Mouse (Mus musculus) retina, postnatal 1 day (tissue): ENCODE measurements around the gene R3hdm2.
A peak's percentile ranks its signal among the peaks of the same experiment; 100 is the strongest.

Experiments
- DNase-seq: peaks from one replicate; pipeline ENCODE4 v3.0.0-alpha.2; 2012

R3hdm2 gene

DNA sequence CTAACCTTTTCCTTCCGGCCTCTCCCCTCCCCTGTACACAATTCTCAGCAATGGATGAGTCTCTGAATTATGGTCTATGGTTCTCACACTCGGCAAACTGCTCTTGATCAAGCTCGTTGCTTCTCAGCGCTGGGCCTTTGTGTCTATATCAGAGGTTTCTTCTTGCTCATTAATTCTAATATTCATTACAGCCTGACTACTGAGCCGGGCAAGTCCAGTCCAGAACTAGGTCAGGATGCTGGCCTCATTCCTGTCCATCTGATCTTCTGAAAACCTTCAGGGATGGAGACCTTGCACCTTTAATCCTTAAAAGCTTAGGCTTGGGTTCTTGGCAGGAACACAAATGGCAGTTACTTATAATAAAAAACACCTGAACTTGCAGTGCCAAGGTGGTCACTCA is 119.4 kb downstream of the R3hdm2 start:
- peak; percentile 75 for DNase-seq

DNA sequence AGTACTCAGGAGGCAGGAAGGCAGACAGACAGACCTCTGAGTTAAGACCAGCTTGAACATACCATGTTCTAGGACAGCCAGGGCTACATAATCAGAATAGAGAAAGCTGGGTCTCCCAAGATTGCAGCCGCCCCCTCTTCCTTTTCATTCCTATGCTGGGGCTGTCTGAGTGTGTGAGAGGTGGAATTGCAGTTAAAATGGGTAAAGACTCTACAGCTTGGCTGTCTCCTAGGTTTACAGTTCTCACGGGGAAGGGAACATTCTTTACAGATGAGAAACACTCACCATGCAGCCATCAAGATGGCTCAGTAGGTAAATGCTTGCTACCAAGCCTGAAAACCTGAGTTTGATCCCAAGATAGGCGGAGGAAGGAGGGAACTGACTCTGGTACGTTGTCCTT is 119.9 kb downstream of the R3hdm2 start:
- no peak for DNase-seq

DNA sequence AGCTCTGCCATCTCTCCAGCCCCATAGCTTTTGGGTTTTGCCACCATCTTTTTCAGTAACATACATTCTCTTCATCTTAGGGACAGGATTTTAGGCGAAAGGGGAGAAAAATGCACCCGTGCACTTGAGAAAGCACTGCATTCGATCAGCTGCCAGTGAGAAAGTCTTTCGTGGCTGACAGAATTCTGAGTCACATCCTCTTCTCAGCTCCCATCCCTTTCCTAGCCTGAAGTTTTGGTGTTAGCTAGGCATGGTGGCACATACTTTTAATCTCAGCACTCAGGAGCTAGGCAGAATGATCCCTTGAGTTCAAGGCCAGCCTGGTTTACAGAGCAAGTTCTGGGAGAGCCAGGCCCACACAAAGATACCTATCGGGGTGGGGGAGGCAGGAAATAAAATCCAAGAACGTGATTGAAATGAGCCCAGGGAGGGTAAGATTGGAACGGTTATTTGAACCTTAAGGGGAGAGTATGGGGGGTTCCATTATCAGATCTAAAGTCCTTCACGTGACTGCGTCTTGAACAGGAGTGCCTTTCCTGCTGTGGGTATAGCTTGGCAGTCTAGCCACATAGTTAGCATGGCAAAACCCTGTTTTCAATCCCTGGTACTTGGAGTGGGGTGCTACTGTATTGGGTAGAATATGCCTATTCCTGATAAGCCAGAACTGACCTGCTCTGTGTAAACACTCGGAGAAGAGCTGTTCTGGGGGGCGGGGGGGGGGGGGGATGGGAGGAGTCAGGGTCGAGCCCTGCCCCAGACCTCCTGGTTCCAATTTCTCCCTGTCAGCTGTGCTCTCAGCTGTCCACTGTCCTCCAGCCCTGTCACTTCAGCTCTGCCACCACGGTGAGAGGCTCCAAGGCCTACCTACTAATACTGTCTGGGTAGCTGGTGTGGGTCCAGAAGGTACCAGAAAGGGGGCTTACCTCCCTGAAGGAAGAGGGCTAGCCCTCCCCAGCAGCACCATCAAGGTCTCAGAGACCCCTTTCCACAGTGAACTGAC is 121.1 kb downstream of the R3hdm2 start, which contains the start of gene Stac3:
Stac3 (plus strand) TSS at position 793 of the 1,000 bp plus-strand sequence.
- no peak for DNase-seq

DNA sequence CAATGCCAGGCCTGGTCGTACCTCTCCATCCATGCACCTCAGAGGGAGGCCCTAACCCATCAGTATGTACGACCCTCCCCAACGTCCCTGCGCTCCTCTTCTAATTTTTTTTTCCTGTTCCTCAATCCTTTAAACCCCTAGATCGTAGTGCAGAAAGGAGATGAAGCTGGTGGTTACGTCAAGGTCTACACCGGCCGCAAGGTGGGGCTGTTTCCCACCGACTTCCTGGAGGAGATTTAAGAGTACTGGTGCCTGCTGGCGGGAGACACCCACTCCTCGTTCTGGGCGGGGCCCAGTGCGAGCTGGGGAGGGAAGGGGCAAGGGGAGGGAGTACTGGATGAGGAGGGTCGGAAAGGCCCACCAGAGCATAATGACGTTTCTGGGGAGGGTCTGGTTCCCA is 128.1 kb downstream of the R3hdm2 start:
- peak; percentile 87 for DNase-seq

DNA sequence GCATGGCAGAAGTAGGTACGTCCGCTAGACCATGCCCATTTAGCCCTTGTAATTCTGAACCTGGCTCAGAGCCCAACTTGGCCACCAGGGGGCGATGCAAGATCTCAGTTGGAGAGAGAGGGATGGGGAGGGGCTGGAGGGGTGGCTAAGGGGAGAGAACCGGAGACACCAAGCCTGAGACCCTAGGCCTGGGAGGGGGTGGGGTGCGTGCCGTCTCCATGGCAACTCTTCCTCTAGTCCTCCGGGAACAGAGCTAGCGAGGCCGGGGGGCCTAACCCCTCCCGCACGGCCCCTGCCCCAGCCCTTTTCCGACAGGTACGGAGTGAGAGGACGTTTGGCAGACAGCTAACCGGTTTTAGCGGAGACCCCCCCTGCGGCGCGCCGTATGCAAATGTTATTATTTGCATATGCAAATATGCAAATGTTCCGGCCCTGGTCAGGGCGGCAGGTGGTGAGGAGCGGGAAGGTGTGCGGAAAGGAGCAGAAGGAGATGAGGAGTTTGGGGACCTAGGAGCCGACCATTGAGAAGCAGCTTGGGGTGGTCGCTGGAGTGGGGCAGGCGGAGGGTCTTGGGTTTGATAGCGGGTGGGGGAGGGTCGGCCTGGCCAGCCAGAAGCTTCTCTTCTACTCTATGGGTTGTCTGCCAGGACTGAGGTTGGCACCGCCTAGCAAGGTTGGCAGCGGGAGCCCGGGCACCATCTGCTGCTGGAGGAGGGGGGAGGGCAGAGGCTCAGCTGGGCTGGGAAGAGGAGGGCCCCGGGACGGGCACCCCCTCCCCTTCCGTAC is 129.1 kb downstream of the R3hdm2 start:
- peak; percentile 98 for DNase-seq

DNA sequence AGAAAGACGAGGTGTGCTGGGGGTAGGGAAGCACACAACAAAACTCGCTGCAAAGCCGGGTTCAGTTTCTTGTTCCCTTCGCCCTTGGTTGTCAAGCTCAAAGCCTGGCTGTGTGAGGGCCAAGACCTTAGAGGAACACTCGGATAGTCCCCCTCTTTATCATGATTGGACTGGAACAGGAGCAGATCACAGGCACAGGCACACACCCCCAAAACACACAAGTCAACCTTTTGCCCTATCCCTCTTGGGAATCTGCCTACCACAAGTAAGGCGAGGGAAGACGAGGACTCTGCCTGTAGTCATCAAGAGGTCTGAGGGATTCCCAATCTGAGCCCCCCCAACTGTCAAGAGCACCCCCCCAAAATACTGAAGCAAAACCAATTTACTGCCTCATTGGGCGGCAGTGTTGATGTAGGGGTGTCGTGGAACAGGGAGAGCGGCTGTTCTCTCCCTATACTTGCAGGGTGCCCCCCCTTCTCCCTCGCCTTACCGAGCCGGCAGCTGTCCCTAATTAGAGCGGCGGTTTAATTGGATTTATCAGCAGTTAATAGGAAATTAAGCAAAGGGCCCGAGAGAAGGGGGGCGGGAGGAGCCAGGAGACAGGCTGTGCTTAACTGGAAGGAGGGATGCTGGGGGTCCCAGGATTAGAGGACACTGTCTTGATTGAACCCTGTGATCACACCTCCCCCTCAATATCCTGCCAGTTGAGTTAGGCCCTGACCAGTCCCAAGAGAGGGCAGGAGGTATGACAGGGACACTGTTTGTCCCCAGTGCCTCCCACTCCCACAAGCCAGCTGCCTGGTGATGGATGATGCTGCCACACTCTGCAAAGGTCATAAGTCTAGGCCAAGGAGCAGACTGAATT is 129.9 kb downstream of the R3hdm2 start:
- DNase-seq = peak; percentile 97

DNA sequence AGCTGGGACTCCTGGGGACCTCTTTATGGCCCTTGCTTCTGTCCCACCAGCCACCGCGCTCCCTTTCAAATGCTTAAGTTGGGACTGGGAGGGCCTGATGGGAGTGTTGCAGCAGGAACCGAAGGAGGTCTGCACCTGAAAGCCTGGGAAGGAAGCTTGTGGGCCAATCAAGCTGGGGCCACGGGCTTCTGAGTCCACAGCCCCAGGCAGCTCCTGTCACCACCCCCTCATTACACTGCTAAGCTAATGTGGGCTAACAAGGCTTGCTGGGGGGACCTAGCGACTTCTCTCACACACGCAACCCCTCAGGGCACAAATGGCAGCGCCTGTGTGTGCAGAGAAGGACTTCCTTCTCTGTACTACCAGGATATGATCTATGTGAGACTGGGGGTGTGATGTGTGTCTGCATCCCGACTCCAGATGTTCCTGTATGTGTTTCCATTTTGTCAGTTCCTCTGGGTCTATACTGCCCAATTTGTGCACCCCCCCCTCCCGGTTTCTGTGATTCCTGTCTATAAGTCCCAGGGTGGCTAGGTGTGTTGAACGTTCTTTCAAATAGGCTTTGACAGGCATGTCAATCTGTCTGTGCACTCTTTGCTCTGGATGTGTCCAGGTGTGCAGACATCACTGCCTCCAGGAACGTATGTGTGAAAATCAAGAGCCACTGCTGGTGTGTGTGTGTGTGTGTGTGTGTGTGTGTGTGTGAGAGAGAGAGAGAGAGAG is 130.9 kb downstream of the R3hdm2 start:
- peak; percentile 79 for DNase-seq

DNA sequence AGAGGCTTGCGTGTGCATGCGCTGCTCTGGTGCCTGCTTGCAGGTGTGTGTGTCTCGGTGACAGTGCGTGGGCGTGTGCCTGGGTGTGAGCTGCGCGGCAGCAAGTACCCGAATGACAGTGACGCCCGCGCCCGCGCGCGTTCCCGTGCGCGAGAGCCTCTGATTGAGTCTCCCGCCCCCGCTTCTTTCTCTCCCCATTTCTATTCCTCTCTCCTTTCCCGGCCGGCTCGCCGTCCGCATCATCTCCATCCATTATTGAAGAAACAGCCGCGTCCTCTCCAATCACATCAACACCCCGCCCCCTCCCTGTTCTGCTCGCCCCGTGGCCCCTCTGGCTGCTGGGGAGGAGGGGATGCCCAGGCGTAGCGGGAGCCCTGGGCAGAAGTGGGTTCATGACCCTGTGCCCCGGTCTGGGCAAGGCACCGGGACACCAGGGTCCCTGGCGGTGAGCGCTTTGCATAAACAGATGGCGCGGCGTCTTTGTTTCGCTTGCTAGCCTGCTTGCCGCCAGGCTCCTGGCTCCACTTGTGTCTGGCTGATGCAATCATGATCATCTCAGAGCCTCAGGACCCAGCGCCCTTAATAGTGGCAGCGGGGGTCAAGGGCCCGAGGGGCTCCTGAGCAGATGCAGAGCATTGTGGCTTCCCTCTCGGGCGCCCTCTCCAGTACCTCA is 131.6 kb downstream of the R3hdm2 start:
- DNase-seq = peak; percentile 90

DNA sequence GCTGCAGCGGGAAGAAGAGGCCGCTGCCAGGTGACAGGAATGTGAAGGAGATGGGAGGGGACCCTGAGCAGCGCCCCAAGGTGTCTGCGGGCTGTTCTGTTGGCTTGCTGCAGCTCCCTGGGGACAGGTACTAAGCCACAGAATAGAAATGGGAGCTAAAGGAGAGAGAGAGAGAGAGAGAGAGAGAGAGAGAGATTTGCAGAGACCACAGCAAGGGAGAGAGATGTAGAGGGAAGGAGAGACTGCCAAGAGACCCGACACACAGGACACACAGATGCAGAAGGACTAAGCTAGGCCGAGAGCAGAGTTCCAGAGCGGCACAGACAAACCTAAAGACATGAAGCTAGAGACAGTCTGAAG is 132.2 kb downstream of the R3hdm2 start:
- no peak for DNase-seq

DNA sequence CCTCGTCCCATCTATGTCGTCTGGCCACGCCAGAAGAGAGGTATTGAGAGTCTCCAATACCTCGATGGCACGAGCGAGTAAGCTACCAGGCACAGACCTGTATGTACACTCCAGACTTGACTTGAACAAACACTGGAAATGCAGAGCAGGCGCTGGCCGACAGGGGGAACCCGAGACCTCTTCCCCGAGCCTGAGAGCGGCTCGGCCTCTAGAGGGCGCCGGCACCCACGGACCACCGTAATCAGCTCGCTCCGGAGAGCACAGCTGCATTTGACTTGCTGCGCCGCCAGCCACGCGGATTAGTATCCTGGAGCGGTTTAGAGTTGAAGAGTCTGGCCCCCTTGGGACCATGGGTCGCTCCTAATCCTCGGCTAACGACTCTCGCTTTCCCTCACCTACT is 132.7 kb downstream of the R3hdm2 start:
- DNase-seq = peak; percentile 96

DNA sequence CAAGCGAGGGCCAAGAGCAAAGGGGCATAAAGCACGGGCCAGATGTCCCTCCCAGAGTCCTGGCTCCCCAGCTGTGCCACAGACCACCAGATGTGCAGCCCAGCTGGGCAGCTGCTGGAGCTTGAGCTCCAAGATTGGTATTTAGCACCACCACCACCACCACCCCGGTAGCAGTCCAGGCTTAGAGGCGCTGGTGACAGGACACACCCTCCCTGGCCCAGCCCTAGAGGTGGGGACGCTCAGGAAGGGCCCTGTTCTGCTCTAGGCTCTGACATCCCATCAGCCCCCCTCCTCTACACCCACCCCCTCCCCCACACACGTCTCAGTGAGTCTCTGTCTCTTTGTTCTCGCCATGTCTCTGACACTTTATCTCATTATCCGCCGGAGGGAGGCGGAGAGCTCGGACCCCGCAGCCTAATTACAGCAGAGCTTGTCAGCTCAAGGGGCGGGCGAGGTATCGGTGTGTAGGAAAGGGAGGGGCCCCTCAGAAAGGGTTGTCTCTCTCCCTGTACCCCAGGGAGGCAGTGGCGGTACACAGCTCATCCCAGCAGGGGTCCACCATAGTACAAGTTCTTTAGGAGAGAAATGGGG is 133.5 kb downstream of the R3hdm2 start:
- DNase-seq = peak; percentile 92

DNA sequence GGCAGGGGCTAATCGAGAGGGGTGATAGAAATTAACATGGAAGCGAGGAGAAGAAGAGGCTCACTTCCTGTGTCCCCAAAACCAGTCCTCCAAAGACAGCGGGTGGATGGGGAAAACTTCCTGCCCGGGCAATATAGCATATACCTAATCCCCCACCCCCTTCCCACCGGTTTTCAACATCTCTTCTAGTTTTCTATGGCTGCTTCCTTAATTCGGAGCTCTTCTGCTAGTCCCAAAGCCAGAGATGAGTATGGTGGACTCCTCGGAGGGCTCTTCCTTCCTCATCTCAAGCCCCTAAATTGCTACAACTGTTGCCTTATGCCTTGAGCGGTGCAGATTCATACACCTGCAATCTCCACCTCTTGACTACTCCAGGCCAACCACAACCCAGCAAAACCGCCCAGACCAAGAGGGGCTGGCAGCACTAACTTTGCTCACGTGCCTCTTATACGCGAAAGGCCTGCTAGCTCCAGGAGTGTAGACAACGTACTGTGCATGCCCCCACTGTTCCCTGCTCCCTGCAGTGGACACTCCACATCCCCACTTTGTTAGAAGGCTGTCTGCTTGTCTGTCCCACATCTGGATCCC is 134.1 kb downstream of the R3hdm2 start:
- DNase-seq = no peak

DNA sequence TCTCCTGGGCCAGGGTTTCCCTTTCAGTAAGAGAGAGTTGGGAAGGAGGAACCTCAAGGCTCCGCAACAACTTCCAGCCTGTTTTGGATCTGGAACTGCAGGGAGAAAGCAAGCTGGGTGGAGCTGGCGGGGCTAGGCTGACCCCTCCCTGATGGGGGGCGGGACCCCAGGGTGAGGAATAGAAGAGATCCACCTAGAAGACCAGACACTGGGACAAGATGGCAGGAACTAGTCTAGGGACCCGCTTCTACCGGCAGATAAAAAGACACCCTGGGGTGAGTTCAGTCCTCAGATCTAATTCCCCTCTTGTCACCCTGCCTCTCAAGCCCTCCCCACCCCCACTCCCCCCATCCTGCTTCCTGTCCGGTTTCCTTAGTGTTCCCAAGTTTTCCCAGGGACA is 134.6 kb downstream of the R3hdm2 start, which contains the start of gene Ndufa4l2:
Ndufa4l2 (plus strand) TSS at position 204 of the 400 bp plus-strand sequence.
- DNase-seq = peak; percentile 49

DNA sequence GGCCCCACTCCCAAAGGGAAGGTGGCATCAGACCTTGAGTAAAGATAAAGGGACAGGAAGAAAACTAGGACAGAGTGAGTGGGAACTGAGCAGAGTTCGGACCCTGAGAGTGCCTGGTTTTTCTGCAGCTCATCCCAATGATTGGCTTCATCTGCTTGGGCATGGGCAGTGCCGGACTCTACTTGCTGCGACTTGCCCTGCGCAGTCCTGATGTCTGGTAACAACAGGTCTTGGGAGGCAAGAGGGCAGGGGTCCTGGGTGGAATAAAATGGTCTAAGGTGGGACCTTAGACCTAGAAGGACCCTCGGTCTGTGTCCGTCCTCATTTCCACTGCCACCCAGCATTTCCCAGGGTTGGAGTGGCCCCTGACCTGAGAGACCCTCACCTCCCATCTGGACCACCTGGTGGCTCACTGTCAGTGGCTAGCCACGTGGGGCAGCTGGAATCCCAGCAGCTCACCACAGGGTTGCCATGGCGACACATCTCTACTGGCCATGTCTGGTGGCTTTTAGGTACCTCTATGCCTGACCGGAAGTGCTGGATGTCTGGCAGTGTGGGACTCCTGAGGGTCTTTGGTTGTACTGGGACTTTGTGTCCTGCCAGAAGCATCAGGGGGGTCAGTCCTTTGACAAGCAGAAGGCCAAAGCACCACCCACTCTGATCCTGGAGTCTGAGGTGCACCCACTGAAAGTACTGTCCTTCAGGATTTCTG is 135.3 kb downstream of the R3hdm2 start:
- peak; percentile 81 for DNase-seq

DNA sequence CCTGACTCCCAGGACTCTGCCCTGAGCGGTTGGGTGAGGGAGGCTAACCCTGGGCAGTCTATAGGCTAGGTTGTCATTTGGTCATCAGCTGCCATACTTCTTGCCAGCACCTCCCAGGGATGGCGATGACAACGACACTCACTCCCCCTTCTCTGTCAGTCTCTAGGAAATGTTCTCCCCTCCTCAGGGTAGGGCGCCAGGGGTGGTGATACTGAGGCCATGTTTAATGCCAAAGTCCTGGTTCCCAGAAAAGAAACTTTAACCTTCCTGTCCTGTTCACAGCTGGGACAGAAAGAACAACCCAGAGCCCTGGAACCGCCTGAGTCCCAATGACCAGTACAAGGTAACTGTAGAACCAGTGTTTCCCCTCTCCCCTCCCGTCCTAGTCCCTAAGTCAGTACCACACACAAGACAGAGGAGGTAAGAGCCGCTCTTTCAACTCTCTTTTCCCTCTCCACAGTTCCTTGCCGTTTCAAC is 135.9 kb downstream of the R3hdm2 start:
- no peak for DNase-seq

DNA sequence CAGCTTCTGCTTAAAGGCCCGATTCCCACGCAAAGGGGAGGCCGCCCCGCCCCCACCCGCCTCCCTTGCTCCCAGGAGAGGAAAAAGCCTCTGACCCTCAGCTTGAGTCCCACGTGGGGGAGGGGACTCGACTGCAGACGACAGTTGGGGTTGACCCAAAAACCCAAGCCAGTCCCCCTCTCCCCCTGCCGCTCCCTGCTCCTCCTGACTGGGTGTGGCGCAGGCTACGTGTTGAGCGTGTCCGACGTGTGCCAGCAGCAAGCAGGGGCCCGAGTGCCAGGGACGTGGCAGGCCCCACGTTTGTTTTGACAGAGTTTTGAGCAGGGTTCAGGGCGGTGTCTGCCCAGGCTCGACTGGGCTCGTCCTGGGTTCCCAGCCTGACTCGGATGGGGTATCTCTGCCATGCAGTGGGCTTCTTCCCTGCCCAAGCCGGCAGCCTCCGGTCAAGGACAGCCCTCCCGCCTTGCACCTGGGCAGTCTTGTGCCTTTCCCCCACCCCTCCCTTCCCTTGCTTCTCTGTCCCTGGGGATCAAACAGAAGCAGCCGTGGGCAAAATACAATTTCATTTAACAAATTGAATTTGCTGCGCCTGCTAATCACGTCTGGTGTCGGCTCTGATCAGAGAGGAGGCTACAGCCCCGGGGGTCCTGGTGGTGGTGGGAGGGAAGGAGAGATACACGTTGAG is 136.6 kb downstream of the R3hdm2 start:
- peak; percentile 96 for DNase-seq

DNA sequence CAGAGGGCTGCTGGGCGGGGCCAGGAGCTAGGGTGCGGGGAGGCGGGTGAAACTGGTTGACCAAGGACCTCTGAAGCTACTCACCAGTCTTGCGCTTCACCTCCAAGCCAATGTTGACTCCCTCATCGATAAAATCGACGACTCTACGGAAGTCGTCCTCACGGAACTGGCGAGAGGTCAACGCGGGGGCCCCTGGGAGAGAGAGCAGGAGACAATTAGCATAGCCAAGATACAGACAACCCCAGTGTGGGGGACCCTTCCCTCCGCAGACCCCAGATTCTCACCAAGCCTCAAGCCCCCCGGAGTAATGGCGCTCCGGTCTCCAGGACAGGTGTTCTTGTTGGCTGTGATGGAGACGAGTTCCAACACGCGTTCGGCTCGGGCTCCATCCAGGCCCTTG is 137.8 kb downstream of the R3hdm2 start:
- DNase-seq = no peak

DNA sequence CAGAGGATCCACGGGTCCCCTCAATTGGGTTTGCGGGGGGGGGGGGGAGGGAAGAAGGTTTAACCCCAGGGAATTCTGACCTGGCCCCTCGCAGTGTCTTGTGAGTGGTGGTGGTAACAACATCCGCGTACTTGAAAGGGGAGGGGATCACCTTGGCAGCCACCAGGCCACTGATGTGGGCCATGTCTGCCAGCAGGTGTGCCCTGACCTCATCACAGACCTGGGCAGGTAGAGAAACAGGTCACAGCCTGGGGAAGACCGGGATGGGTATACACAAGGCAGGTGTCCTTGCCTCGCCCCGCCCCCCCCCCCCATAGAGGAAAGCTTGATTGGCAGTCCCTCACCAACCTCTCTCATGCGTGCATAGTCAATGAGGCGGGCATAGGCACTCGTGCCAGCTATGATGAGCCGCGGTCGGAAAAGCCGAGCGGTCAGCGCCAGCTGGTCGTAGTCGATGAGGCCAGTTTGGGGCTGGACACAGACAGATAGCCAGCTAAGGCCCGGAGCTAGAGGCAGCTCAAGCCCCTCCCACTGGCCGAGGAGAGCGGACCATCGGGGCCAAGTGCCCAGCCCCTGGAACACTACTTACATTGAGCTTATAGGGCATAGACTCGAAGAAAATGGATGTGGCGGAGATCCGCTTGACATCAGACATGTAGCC is 139.0 kb downstream of the R3hdm2 start:
- no peak for DNase-seq
